Mouse (Mus musculus) left cerebral cortex, postnatal 36 days (tissue): ENCODE measurements at regions not wholly inside any gene's neighbourhood (a gene's known extent, or its start where the extent isn't known, plus 50 kb on each side); places are given as distances from the start of the nearest gene placed in this dataset.
"Not testable (repeated sequence)": the region's sequence is repeated elsewhere in the genome, so short reads cannot be mapped to it uniquely, and the experiment has no call there.

Experiments used
- DNase-seq, 2 experiments: peaks; one replicate each; pipeline ENCODE4 v3.0.0; 2021 to 2022; ENCODE audit warnings: low spot score in 2 of 2, mixed read lengths in 1 of 2
- intact Hi-C: fragments of 180-260 bp; cut with DNase I; formaldehyde crosslinking; loops from one replicate; pipeline ENCODE4 v1.15.1; 2025

- DNase-seq, intact Hi-C loops: not testable (repeated sequence)
Observed at GRCm38 (mm10) chr13:19300320-19301011, 95.1 kb downstream of the Stard3nl start.

GRCm38 (mm10) chr13:19296325-19296724 is 99.3 kb downstream of the Stard3nl start:
- no peak for DNase-seq
- intact Hi-C loops = no loop called here

DNA sequence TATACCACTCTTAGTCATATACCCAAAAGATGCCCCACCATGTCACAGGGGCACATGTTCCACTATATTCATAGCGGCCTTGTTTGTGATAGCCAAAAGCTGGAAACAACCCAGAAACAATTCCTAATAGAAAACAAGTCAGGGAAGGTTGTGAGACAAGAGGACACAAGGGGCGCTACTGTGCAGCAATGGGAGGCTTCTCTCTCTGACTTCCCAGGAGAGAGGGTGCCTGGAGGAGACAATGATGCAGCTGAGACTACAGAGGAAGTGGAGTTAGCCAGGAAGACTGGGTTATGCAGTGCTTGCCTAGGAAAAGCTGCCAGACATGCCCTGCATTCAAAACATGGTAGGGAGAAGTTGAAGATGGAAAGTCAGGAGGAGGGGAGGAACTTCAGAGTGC is 102.6 kb downstream of the Stard3nl start:
- intact Hi-C loops = no loop called here
- no peak for DNase-seq

DNA sequence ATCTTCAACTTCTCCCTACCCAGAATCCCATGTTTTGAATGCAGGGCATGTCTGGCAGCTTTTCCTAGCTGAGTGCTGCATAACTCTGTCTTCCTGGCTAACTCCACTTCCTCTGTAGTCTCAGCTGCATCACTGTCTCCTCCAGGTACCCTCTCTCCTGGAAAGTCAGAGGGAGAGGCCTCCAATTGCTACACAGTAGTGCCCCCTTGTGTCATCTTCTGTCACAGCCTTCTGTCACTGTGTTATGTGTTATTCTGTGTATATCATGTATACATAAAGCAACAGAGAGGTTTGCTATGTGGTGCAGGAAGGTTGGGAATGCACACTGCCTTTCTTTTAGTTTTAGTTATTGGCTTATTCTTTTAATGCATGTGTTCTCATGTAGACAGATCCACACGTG is 112.4 kb downstream of the Stard3nl start:
- intact Hi-C loops = no loop called here
- DNase-seq = no peak

DNA sequence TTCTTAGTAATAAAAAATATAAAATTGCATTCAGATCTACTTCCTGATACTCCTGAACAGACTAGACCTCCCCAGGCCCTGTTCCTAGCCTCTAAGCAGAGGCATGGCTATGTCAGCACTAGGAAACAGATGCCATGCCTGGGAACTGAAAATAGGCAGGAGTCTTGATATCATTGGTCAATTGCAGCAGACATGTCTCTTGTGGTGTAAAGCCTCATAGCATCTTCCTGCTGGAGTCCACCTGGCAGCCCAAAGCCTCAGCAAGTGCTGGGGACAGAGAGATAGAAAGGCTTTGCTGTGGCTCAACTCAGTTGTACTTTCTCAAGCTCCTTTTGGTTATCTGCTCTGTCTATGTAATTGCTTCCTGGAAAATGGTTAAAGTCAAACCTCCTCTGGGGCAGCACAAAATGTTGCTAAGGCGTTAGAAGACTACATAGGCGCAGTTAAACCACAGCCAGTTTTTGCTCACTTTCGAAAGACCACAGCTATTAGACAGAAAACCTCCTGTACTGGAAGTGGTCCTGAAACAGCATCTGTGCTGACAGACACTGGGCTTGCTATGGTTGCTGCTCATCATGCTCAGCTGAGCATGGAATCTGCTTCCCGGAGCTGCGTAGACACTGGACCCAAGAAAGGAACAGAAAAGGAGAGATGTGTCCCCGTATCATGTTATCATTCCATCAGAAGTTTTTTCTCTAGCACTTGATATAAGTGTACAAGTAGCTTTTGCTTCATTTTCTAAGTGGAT is 122.9 kb downstream of the Stard3nl start:
- intact Hi-C loops, DNase-seq: not testable (repeated sequence)

- DNase-seq, intact Hi-C loops: not testable (repeated sequence)
Observed at GRCm38 (mm10) chr13:19264996-19265395, 130.6 kb downstream of the Stard3nl start.

- DNase-seq, intact Hi-C loops: not testable (repeated sequence)
Observed at GRCm38 (mm10) chr13:19246558-19246957, 149.0 kb downstream of the Stard3nl start.

DNA sequence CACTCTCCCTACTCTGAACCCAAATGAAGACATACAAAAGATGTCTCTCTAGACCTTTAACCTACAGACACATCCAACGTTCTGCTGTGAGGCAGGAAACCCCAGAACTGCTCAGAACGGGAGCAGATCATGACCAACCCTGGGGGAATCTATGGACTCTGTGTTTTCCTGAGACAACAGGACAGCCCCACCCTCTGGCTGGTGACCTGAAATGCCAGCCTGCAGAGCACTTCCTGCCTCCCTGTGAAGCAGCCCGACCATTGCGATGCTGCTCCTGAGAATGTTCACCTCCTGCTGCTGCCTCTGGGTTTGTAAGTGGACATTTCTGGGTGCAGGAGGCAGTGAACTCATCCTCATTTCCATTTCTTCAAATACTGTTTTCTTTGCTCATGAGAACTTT is 153.0 kb downstream of the Stard3nl start:
- intact Hi-C loops, DNase-seq: not testable (repeated sequence)

- DNase-seq = no peak
- intact Hi-C loops = no loop called here
Observed at GRCm38 (mm10) chr13:19236340-19236739, 159.3 kb downstream of the Stard3nl start.

GRCm38 (mm10) chr13:19234700-19235374 is 160.8 kb downstream of the Stard3nl start:
- DNase-seq = no peak
- intact Hi-C loops = no loop called here

- intact Hi-C loops, DNase-seq: not testable (repeated sequence)
Observed at GRCm38 (mm10) chr13:19220004-19220403, 175.6 kb downstream of the Stard3nl start.

DNA sequence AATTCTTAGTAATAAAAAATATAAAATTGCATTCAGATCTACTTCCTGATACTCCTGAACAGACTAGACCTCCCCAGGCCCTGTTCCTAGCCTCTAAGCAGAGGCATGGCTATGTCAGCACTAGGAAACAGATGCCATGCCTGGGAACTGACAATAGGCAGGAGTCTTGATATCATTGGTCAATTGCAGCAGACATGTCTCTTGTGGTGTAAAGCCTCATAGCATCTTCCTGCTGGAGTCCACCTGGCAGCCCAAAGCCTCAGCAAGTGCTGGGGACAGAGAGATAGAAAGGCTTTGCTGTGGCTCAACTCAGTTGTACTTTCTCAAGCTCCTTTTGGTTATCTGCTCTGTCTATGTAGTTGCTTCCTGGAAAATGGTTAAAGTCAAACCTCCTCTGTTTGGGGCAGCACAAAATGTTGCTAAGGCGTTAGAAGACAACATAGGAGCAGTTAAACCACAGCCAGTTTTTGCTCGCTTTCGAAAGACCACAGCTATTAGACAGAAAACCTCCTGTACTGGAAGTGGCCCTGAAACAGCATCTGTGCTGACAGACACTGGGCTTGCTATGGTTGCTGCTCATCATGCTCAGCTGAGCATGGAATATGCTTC is 176.1 kb downstream of the Stard3nl start:
- DNase-seq = not testable (repeated sequence)
- intact Hi-C loops = loop anchor here (5.0 kb wide), 1 partner anchor 88 kb away; no protein-coding TSS in a partner anchor

GRCm38 (mm10) chr13:19204669-19205068 is 190.9 kb downstream of the Stard3nl start:
- DNase-seq = no peak
- intact Hi-C loops = no loop called here

- intact Hi-C loops, DNase-seq: not testable (repeated sequence)
Observed at GRCm38 (mm10) chr13:19202320-19202719, 193.3 kb downstream of the Stard3nl start.
